Mouse (Mus musculus) midbrain, embryonic 10.5 days (tissue): ENCODE results near the gene Oxgr1. TPM values are rescaled to one million over a fixed set of nuclear protein-coding genes. Genes with fewer than 3 reads are reported as not detected.
A peak's percentile ranks its signal among the peaks of the same experiment; 100 is the strongest.
"Not testable (repeated sequence)": the region's sequence is repeated elsewhere in the genome, so short reads cannot be mapped to it uniquely, and the experiment has no call there.

Source experiments
- DNase-seq: peaks from one replicate; pipeline ENCODE4 v3.0.0-alpha.2; 2017; ENCODE audit warnings: low spot score
- H3K27ac ChIP-seq: fragments of 300-500 bp; sonication (generic); replicated peaks from 2 replicates; pipeline ENCODE4 v1.5.1; 2016; ENCODE audit warnings: mild to moderate bottlenecking
- H3K27me3 ChIP-seq: fragments of 300-500 bp; sonication (generic); 2 replicates; pipeline ENCODE4 v1.6.1; 2016; ENCODE audit warnings: low read depth, mild to moderate bottlenecking; ENCODE audit not compliant: poor library complexity, severe bottlenecking
- H3K36me3 ChIP-seq: fragments of 300-500 bp; sonication (generic); 2 replicates; pipeline ENCODE4 v1.6.1; 2016; ENCODE audit warnings: mild to moderate bottlenecking, moderate library complexity
- H3K4me1 ChIP-seq: fragments of 300-500 bp; sonication (generic); 2 replicates; pipeline ENCODE4 v1.6.1; 2016
- H3K4me3 ChIP-seq: fragments of 300-500 bp; sonication (generic); 2 replicates; pipeline ENCODE4 v1.5.1; 2016; ENCODE audit warnings: mild to moderate bottlenecking, moderate library complexity
- H3K9me3 ChIP-seq: fragments of 300-500 bp; sonication (generic); replicated peaks from 2 replicates; pipeline ENCODE4 v1.6.1; 2016; ENCODE audit warnings: mild to moderate bottlenecking
- WGBS: fragments of 180-500 bp; shearing (Covaris S2); methylation state at CpG from one replicate; pipeline ENCODE4 v1.1.7; 2016; 5-methylcytosine and 5-hydroxymethylcytosine counted together
- polyA plus RNA-seq: library from polyadenylated mRNA; unstranded; fragments of >200 nt; fragmentation: Nextera tagmentation; extraction: Ambion mirVana; gene quantifications from 2 replicates; pipeline ENCODE4 v1.2.1, GENCODE M21; 2016

Gene Oxgr1
- polyA plus RNA-seq, 1 experiment from 2014 or later: not detected

GRCm38 (mm10) chr14:120005153-120005552 is 37.1 kb downstream of the Oxgr1 start:
- H3K36me3 ChIP-seq: no peaks in the 10 kb centered on the region
- DNase-seq: no peak
- WGBS: 55% methylated on average over 1 of the region's 1 CpGs
- no peaks in the 10 kb centered on the region for H3K4me1 ChIP-seq
- no peaks in the 10 kb centered on the region for H3K27me3 ChIP-seq
- no peak overlapping the region for H3K27ac ChIP-seq
- no peaks in the 10 kb centered on the region for H3K9me3 ChIP-seq
- H3K4me3 ChIP-seq: no peak overlapping the region

- Histone ChIP-seq H3K4me3 (no peak overlapping the region), H3K9me3 (no peaks in the 10 kb centered on the region), H3K27ac (no peak overlapping the region), H3K27me3 (no peaks in the 10 kb centered on the region), H3K36me3 (no peaks in the 10 kb centered on the region), H3K4me1 (no peaks in the 10 kb centered on the region)
- 92% methylated on average over 7 of the region's 7 CpGs for WGBS
- DNase-seq: no peak
Observed at GRCm38 (mm10) chr14:120003661-120004060, 38.6 kb downstream of the Oxgr1 start.

GRCm38 (mm10) chr14:120002673-120003072 is 39.6 kb downstream of the Oxgr1 start:
- H3K27ac ChIP-seq: no peak overlapping the region
- WGBS: 86% methylated on average over 4 of the region's 4 CpGs
- no peaks in the 10 kb centered on the region for H3K4me1 ChIP-seq
- H3K9me3 ChIP-seq: no peaks in the 10 kb centered on the region
- H3K27me3 ChIP-seq: no peaks in the 10 kb centered on the region
- H3K36me3 ChIP-seq: no peaks in the 10 kb centered on the region
- DNase-seq: no peak
- H3K4me3 ChIP-seq: no peak overlapping the region

- Histone ChIP-seq H3K36me3 (no peaks in the 10 kb centered on the region), H3K9me3 (no peaks in the 10 kb centered on the region), H3K4me3 (no peak overlapping the region), H3K27me3 (no peaks in the 10 kb centered on the region), H3K27ac (no peak overlapping the region), H3K4me1 (no peaks in the 10 kb centered on the region)
- 92% methylated on average over 10 of the region's 10 CpGs for WGBS
- DNase-seq: no peak
Observed at GRCm38 (mm10) chr14:119989651-119990050, 52.6 kb downstream of the Oxgr1 start.

- H3K27ac ChIP-seq: no peak overlapping the region
- DNase-seq: no peak
- no peaks in the 10 kb centered on the region for H3K27me3 ChIP-seq
- no peaks in the 10 kb centered on the region for H3K36me3 ChIP-seq
- H3K4me3 ChIP-seq: no peak overlapping the region
- H3K4me1 ChIP-seq: no peaks in the 10 kb centered on the region
- H3K9me3 ChIP-seq: no peaks in the 10 kb centered on the region
- 91% methylated on average over 7 of the region's 7 CpGs for WGBS
Observed at GRCm38 (mm10) chr14:119988937-119989645, 53.1 kb downstream of the Oxgr1 start.

- no peak for DNase-seq
- Histone ChIP-seq H3K27ac (no peak overlapping the region), H3K4me3 (no peak overlapping the region), H3K27me3 (no peaks in the 10 kb centered on the region), H3K4me1 (0 out of 2 replicates have a peak, but pooled peaks cover under 1% of the 10 kb centered on the region), H3K9me3 (no peaks in the 10 kb centered on the region), H3K36me3 (no peaks in the 10 kb centered on the region)
- WGBS: 71% methylated on average over 1 of the region's 1 CpGs
Observed at GRCm38 (mm10) chr14:119987257-119987656, 55.0 kb downstream of the Oxgr1 start.

GRCm38 (mm10) chr14:119986778-119987177 is 55.5 kb downstream of the Oxgr1 start:
- peaks cover 5% of the 10 kb centered on the region for H3K4me1 ChIP-seq
- 92% methylated on average over 6 of the region's 6 CpGs for WGBS
- H3K27me3 ChIP-seq: no peaks in the 10 kb centered on the region
- no peaks in the 10 kb centered on the region for H3K36me3 ChIP-seq
- no peak for DNase-seq
- H3K4me3 ChIP-seq: no peak overlapping the region
- H3K27ac ChIP-seq: no peak overlapping the region
- H3K9me3 ChIP-seq: no peaks in the 10 kb centered on the region

GRCm38 (mm10) chr14:119986351-119986750 is 55.9 kb downstream of the Oxgr1 start:
- not testable (repeated sequence) for H3K4me1 ChIP-seq, DNase-seq, H3K27ac ChIP-seq, H3K4me3 ChIP-seq, H3K9me3 ChIP-seq, H3K36me3 ChIP-seq, H3K27me3 ChIP-seq
- WGBS: 85% methylated on average over 7 of the region's 7 CpGs

- Histone ChIP-seq H3K9me3 (no peaks in the 10 kb centered on the region), H3K27me3 (no peaks in the 10 kb centered on the region), H3K36me3 (no peaks in the 10 kb centered on the region), H3K4me3 (no peak overlapping the region), H3K27ac (0 out of 2 replicates have a peak overlapping the region, but pooled peaks have one; percentile 6), H3K4me1 (peaks cover 20% of the 10 kb centered on the region)
- DNase-seq: no peak
- 23% methylated on average over 5 of the region's 5 CpGs for WGBS
Observed at GRCm38 (mm10) chr14:119981314-119981713, 60.9 kb downstream of the Oxgr1 start.

GRCm38 (mm10) chr14:119980698-119981235 is 61.5 kb downstream of the Oxgr1 start:
- WGBS: 53% methylated on average over 6 of the region's 6 CpGs
- no peaks in the 10 kb centered on the region for H3K9me3 ChIP-seq
- no peaks in the 10 kb centered on the region for H3K36me3 ChIP-seq
- no peaks in the 10 kb centered on the region for H3K27me3 ChIP-seq
- H3K4me1 ChIP-seq: peaks cover 20% of the 10 kb centered on the region
- no peak overlapping the region for H3K4me3 ChIP-seq
- H3K27ac ChIP-seq: 0 out of 2 replicates have a peak overlapping the region, but pooled peaks have one; percentile 28
- no peak for DNase-seq

Other genes starting within 250 kb of the Oxgr1 start
- gene Mbnl2, start 233.2 kb upstream of the Oxgr1 start, polyA plus RNA-seq: 24.0 and 30.5 TPM in 2 replicates